Comparison of ENCODE assay signal across 28 mouse cellular contexts in the genomic region with DNA sequence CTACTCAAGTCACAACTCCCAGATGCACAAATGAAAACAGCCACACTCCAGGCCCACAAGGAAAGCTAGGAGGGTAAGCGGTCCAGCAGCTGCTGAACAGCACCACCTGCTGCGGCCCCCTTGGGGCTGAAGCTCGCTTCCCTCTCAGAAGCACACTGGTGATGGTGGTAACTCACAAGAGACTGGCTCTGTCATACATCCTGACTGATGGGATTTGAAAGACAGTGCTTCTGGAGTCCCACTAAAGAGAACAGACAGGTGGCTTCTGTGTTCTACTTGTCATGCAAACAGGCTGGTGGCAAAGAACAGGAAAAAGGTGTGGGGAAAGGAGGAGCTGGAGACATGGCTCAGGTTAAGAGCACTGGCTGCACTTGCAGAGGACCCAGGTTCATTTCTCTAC. TPM values are rescaled to one million over a fixed set of nuclear protein-coding genes. Genes with fewer than 3 reads are reported as not detected.
"Had no signal": no experiment of that assay in that cellular context is flagged by ENCODE, and none has a peak within 500 bp of the region (broad histone marks: within the 10 kb centered on the region; RNA-seq: fewer than 3 reads in every experiment).

No protein-coding gene starts in this region.

- H3K4me3 ChIP-seq: gastrocnemius, adult 2 months; heart, adult 2 months; heart, embryonic 13.5 days; heart, embryonic 15.5 days; hindbrain, embryonic 13.5 days; hindbrain, embryonic 15.5 days; intestine, embryonic 15.5 days; layer of hippocampus, adult 2 months; left cerebral cortex, adult 2 months; limb, embryonic 10.5 days; limb, embryonic 12.5 days had no signal

- H3K4me1 ChIP-seq: heart, embryonic 15.5 days; hindbrain, embryonic 13.5 days; hindbrain, embryonic 15.5 days; intestine, embryonic 15.5 days; limb, embryonic 10.5 days; limb, embryonic 12.5 days had no signal

- DNase-seq: gastrocnemius, adult 2 months; gastrocnemius, postnatal 10 days; gastrocnemius, postnatal 25 days; heart, adult 11 months; heart, adult 2 months; heart, postnatal 14 days; heart, postnatal 36 days; kidney, adult 18-20 months; kidney, adult 8-10 months; kidney, postnatal 10 days; kidney, postnatal 4 days had no signal

- H3K27ac ChIP-seq: gastrocnemius, adult 2 months; heart, adult 2 months; heart, embryonic 13.5 days; heart, embryonic 15.5 days; hindbrain, embryonic 13.5 days; hindbrain, embryonic 15.5 days; intestine, embryonic 15.5 days; layer of hippocampus, adult 2 months; left cerebral cortex, adult 2 months; limb, embryonic 10.5 days; limb, embryonic 12.5 days had no signal

- ATAC-seq: inflammation-experienced regulatory T-cells, adult 6 months; intestine, embryonic 15.5 days; intestine, postnatal 0 days had no signal

- H3K4me2 ChIP-seq: heart, embryonic 11.5 days; heart, embryonic 13.5 days; heart, embryonic 15.5 days; hindbrain, embryonic 13.5 days; hindbrain, embryonic 15.5 days; intestine, embryonic 15.5 days; limb, embryonic 12.5 days had no signal

- H3K9me3 ChIP-seq: heart, embryonic 13.5 days; heart, embryonic 15.5 days; hindbrain, embryonic 13.5 days; hindbrain, embryonic 15.5 days; intestine, embryonic 15.5 days; limb, embryonic 10.5 days; limb, embryonic 12.5 days had no signal

- H3K9ac ChIP-seq: heart, embryonic 13.5 days; heart, embryonic 15.5 days; hindbrain, embryonic 13.5 days; hindbrain, embryonic 15.5 days; intestine, embryonic 15.5 days; limb, embryonic 12.5 days had no signal

- H3K27me3 ChIP-seq: heart, embryonic 13.5 days; heart, embryonic 15.5 days; hindbrain, embryonic 13.5 days; hindbrain, embryonic 15.5 days; intestine, embryonic 15.5 days; limb, embryonic 12.5 days had no signal

RNA-seq across cellular contexts. Expression of a gene that starts 18.5 kb away (rescaled TPM):
- polyA plus RNA-seq: frontal cortex, adult 2 months; hindbrain, embryonic 11.5 days; inflammation-experienced regulatory T-cells, adult 6 months; intestine, embryonic 15.5 days; kidney, embryonic 14.5 days; limb, embryonic 10.5 days; limb, embryonic 12.5 days; limb, embryonic 14.5 days; liver, adult 2 months had no signal
